Mouse (Mus musculus) embryonic facial prominence, embryonic 12.5 days (tissue): Measurements from ENCODE around the gene Akap2. TPM values are rescaled to one million over a fixed set of nuclear protein-coding genes. Genes with fewer than 3 reads are reported as not detected.

ENCODE experiments used
- ATAC-seq: fragments of 200-750 bp; cut with Nextera tagmentation; 2 replicates; pipeline ENCODE4 v1.8.0; 2017; ENCODE audit not compliant: insufficient number of reproducible peaks, insufficient read depth, low FRiP score, low TSS enrichment
- H3K27ac ChIP-seq: fragments of 300-500 bp; sonication (generic); 2 replicates; pipeline ENCODE4 v1.5.1; 2016; ENCODE audit warnings: mild to moderate bottlenecking
- H3K27me3 ChIP-seq: fragments of 300-500 bp; sonication (generic); 2 replicates; pipeline ENCODE4 v1.6.1; 2016; ENCODE audit warnings: mild to moderate bottlenecking, moderate library complexity
- H3K36me3 ChIP-seq: fragments of 300-500 bp; sonication (generic); 2 replicates; pipeline ENCODE4 v1.6.1; 2016; ENCODE audit warnings: mild to moderate bottlenecking
- H3K4me1 ChIP-seq: fragments of 300-500 bp; sonication (generic); 2 replicates; pipeline ENCODE4 v1.6.1; 2016
- H3K4me2 ChIP-seq: fragments of 300-500 bp; sonication (generic); replicated peaks from 2 replicates; pipeline ENCODE4 v1.6.1; 2016; ENCODE audit warnings: mild to moderate bottlenecking, moderate library complexity
- H3K4me3 ChIP-seq: fragments of 300-500 bp; sonication (generic); 2 replicates; pipeline ENCODE4 v1.5.1; 2016; ENCODE audit warnings: mild to moderate bottlenecking
- H3K9ac ChIP-seq: fragments of 300-500 bp; sonication (generic); 2 replicates; pipeline ENCODE4 v1.6.1; 2016; ENCODE audit warnings: mild to moderate bottlenecking, moderate library complexity
- H3K9me3 ChIP-seq: fragments of 300-500 bp; sonication (generic); 2 replicates; pipeline ENCODE4 v1.6.1; 2016; ENCODE audit warnings: mild to moderate bottlenecking, moderate library complexity
- WGBS: fragments of 180-500 bp; shearing (Covaris S2); methylation state at CpG from one replicate; pipeline ENCODE4 v1.1.7; 2016; 5-methylcytosine and 5-hydroxymethylcytosine counted together
- polyA plus RNA-seq: library from polyadenylated mRNA; unstranded; fragments of >200 nt; fragmentation: Nextera tagmentation; extraction: Ambion mirVana; gene quantifications from 2 replicates; pipeline ENCODE4 v1.2.1, GENCODE M21; 2016

Gene Akap2
- polyA plus RNA-seq, 1 experiment from 2014 or later: 29.8 TPM

DNA sequence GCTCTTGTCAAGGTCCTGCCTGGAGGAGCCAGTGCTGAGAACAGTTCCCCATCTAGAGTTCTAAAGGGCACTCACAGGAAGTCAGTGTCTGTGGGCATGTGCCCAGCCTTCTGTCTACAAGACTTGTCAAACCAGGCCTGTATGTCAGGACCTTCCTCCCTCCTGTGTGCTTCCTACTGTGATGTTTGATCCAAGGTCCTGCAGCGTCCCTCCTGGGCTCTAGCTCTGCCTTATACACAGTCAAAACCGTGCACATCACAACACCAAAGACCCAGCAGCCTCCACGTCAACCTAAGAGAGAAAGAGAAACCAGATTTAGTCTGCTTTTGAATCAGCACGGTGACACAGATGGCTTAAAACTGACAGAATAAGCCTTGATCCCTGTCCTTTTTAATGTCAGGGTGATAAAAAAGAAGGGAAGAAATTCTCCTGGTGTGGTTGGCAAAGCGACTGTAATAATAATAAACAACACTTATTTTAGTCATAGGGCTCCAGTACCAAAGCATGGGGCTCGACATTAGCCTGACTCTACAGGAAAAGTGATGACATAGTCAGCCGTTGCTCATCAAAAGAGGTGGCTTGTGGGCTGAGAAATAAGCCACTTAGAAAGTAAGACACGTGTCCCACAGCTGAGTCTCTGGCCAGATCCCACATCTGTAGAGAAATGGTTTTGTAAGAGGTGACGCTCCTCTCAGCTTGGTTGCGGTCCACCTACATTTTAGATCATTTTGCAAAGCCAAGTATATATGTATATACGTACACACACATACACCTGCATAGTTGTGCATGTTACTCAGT, 13.5 kb downstream of the Akap2 start:
- H3K36me3 ChIP-seq: no peaks in the 10 kb centered on the region
- no peak overlapping the region for H3K4me3 ChIP-seq
- H3K4me2 ChIP-seq: no peak overlapping the region
- no peak overlapping the region for H3K9ac ChIP-seq
- WGBS: 86% methylated on average over 11 of the region's 11 CpGs
- no peaks in the 10 kb centered on the region for H3K9me3 ChIP-seq
- H3K4me1 ChIP-seq: no peaks in the 10 kb centered on the region
- no peaks in the 10 kb centered on the region for H3K27me3 ChIP-seq
- no peak overlapping the region for H3K27ac ChIP-seq
- no peak for ATAC-seq

DNA sequence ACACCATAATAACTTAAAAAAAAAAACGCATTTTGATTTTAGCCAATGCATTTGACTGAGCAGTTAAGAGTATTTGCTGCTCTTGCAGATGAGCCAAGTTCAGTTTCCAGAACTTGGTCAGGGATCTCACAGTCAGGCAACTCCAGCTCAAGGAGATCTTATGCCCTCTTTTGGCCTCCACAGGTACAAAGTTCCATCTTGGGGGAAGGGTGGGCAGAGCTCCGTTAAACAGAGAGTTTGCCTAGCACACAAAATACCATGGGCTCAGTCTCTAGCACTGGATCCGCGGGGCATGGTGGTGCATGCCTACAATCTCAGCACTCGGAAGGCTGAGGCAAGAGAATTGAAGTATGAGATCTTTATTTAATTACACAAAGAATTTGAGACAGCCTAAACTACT, 14.9 kb downstream of the Akap2 start:
- H3K36me3 ChIP-seq: no peaks in the 10 kb centered on the region
- ATAC-seq: no peak
- no peak overlapping the region for H3K9ac ChIP-seq
- H3K27ac ChIP-seq: no peak overlapping the region
- WGBS: 81% methylated on average over 5 of the region's 5 CpGs
- H3K4me3 ChIP-seq: no peak overlapping the region
- no peaks in the 10 kb centered on the region for H3K9me3 ChIP-seq
- H3K27me3 ChIP-seq: no peaks in the 10 kb centered on the region
- no peaks in the 10 kb centered on the region for H3K4me1 ChIP-seq
- H3K4me2 ChIP-seq: no peak overlapping the region

- no peak overlapping the region for H3K9ac ChIP-seq
- H3K4me3 ChIP-seq: no peak overlapping the region
- no peaks in the 10 kb centered on the region for H3K9me3 ChIP-seq
- no peaks in the 10 kb centered on the region for H3K4me1 ChIP-seq
- H3K36me3 ChIP-seq: no peaks in the 10 kb centered on the region
- no peak overlapping the region for H3K27ac ChIP-seq
- no peaks in the 10 kb centered on the region for H3K27me3 ChIP-seq
- WGBS: 66% methylated on average over 3 of the region's 3 CpGs
- no peak overlapping the region for H3K4me2 ChIP-seq
- ATAC-seq: no peak
Measured at GRCm38 (mm10) chr4:57733445-57733844, 16.0 kb downstream of the Akap2 start.

GRCm38 (mm10) chr4:57735426-57735825, 18.0 kb downstream of the Akap2 start:
- Histone ChIP-seq H3K27ac (no peak overlapping the region), H3K4me3 (no peak overlapping the region), H3K4me1 (0 out of 2 replicates have a peak, but pooled peaks cover 5% of the 10 kb centered on the region), H3K4me2 (no peak overlapping the region), H3K36me3 (no peaks in the 10 kb centered on the region), H3K9ac (no peak overlapping the region), H3K9me3 (no peaks in the 10 kb centered on the region), H3K27me3 (no peaks in the 10 kb centered on the region)
- WGBS: 81% methylated on average over 5 of the region's 5 CpGs
- no peak for ATAC-seq

- H3K9ac ChIP-seq: no peak overlapping the region
- H3K9me3 ChIP-seq: no peaks in the 10 kb centered on the region
- ATAC-seq: 0 out of 2 replicates have a peak, but pooled peaks have one; percentile 10
- 17% methylated on average over 8 of the region's 8 CpGs for WGBS
- peak overlapping the region; percentile 9 for H3K27ac ChIP-seq
- H3K4me1 ChIP-seq: 0 out of 2 replicates have a peak, but pooled peaks cover 10% of the 10 kb centered on the region
- H3K4me3 ChIP-seq: no peak overlapping the region
- H3K36me3 ChIP-seq: no peaks in the 10 kb centered on the region
- no peaks in the 10 kb centered on the region for H3K27me3 ChIP-seq
- no peak overlapping the region for H3K4me2 ChIP-seq
Measured at GRCm38 (mm10) chr4:57738856-57739552, 21.5 kb downstream of the Akap2 start.

DNA sequence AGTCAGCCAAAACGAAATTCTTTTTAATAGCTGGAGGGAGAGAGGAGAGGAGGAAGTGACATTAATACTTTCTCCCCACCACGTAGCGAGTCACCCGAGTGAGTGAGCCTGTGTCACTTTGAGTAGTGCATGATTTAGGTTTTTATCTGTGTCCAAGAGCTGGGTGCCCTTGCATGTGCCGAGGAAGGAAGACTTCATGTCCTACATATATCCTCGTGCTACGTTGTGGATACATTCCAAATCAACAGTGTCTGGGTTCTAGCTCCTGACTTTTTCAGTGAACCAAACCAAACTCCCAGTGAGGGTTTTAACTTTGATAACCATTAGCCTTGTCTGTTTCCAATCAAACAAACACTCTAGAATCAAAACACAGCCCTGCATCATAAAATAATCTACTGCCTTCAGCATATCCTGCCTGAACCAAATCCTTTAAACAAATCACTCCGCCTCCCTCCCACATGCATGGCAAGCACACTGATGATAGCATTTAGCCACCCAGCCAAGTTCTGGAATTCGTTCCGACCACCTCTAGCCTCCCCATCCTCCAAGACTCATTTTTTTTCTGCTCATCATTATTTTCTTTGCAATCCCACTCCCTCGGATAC, 26.0 kb downstream of the Akap2 start:
- no peaks in the 10 kb centered on the region for H3K9me3 ChIP-seq
- WGBS: 64% methylated on average over 11 of the region's 11 CpGs
- H3K4me3 ChIP-seq: no peak overlapping the region
- H3K9ac ChIP-seq: no peak overlapping the region
- H3K36me3 ChIP-seq: peaks cover 4% of the 10 kb centered on the region; the same call in 1 of the 2 replicates
- H3K27ac ChIP-seq: no peak overlapping the region
- H3K4me2 ChIP-seq: no peak overlapping the region
- ATAC-seq: no peak
- no peaks in the 10 kb centered on the region for H3K27me3 ChIP-seq
- peaks cover 14% of the 10 kb centered on the region; the same call in 1 of the 2 replicates for H3K4me1 ChIP-seq

- Histone ChIP-seq H3K4me2 (no peak overlapping the region), H3K27ac (no peak overlapping the region), H3K36me3 (peaks cover 1% of the 10 kb centered on the region; the same call in 1 of the 2 replicates), H3K4me1 (0 out of 2 replicates have a peak, but pooled peaks cover 4% of the 10 kb centered on the region), H3K27me3 (no peaks in the 10 kb centered on the region), H3K9me3 (no peaks in the 10 kb centered on the region), H3K9ac (no peak overlapping the region), H3K4me3 (no peak overlapping the region)
- WGBS: 84% methylated on average over 4 of the region's 4 CpGs
- ATAC-seq: no peak
Measured at GRCm38 (mm10) chr4:57750651-57751050, 33.2 kb downstream of the Akap2 start.

DNA sequence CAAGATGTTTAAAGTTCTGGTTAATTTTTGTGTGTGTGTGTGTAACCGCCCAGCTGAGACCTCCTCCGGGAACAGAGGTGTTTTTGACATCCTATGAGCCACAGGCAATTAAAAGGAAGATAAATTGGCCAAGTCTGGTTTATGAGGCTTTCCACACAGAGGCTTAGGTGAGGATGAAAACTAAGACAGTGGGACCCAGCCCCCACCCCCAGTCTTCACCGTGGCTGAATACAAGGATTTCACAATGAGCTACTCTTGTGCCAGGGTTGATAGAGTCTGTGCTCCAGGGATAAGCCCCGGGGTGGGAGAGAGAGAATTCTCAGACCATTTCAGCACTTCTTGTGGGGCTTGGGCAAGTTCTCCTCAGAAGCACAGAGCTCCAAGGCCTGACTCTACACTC, 33.6 kb downstream of the Akap2 start:
- no peak overlapping the region for H3K4me2 ChIP-seq
- H3K27me3 ChIP-seq: no peaks in the 10 kb centered on the region
- H3K4me3 ChIP-seq: no peak overlapping the region
- no peak overlapping the region for H3K9ac ChIP-seq
- no peak for ATAC-seq
- H3K27ac ChIP-seq: no peak overlapping the region
- 0 out of 2 replicates have a peak, but pooled peaks cover 4% of the 10 kb centered on the region for H3K4me1 ChIP-seq
- no peaks in the 10 kb centered on the region for H3K9me3 ChIP-seq
- H3K36me3 ChIP-seq: no peaks in the 10 kb centered on the region
- WGBS: 76% methylated on average over 4 of the region's 4 CpGs

DNA sequence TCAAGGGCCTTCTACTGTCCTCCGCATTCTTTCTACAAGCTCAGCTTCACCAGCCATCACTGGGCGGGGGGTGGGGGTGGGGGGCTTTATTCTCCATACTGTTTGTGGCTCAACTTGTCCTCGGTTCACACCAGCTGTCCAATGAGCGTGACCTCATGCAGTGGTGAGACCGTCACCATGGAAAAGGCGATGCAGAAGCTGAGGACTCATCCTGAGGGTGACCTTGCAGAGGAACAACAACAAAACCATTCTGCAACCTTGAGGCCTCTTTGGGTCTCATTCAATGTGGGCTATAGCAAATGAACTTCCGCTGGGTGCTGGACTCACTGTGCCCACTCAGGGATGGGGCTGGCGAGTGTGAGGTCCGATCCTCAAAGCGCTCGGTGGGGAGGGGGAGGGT, 34.1 kb downstream of the Akap2 start:
- Histone ChIP-seq H3K9me3 (no peaks in the 10 kb centered on the region), H3K27ac (no peak overlapping the region), H3K4me3 (no peak overlapping the region), H3K27me3 (no peaks in the 10 kb centered on the region), H3K36me3 (no peaks in the 10 kb centered on the region), H3K4me1 (0 out of 2 replicates have a peak, but pooled peaks cover 4% of the 10 kb centered on the region), H3K9ac (no peak overlapping the region), H3K4me2 (no peak overlapping the region)
- WGBS: 92% methylated on average over 11 of the region's 11 CpGs
- ATAC-seq: no peak

GRCm38 (mm10) chr4:57755085-57755484, 37.6 kb downstream of the Akap2 start:
- no peaks in the 10 kb centered on the region for H3K36me3 ChIP-seq
- no peaks in the 10 kb centered on the region for H3K27me3 ChIP-seq
- no peak overlapping the region for H3K4me3 ChIP-seq
- no peaks in the 10 kb centered on the region for H3K4me1 ChIP-seq
- no peak for ATAC-seq
- no peaks in the 10 kb centered on the region for H3K9me3 ChIP-seq
- H3K9ac ChIP-seq: no peak overlapping the region
- no peak overlapping the region for H3K4me2 ChIP-seq
- no peak overlapping the region for H3K27ac ChIP-seq
- 94% methylated on average over 11 of the region's 11 CpGs for WGBS

GRCm38 (mm10) chr4:57757997-57758396, 40.5 kb downstream of the Akap2 start:
- Histone ChIP-seq H3K4me2 (no peak overlapping the region), H3K4me1 (no peaks in the 10 kb centered on the region), H3K36me3 (no peaks in the 10 kb centered on the region), H3K27me3 (no peaks in the 10 kb centered on the region), H3K9me3 (no peaks in the 10 kb centered on the region), H3K9ac (no peak overlapping the region), H3K27ac (peak overlapping the region; percentile 30; the same call in 1 of the 2 replicates), H3K4me3 (no peak overlapping the region)
- 45% methylated on average over 11 of the region's 11 CpGs for WGBS
- no peak for ATAC-seq
